Mouse (Mus musculus): ENCODE data around the gene Cep72.
"Not testable (repeated sequence)": the region's sequence is repeated elsewhere in the genome, so short reads cannot be mapped to it uniquely, and the experiment has no call there.

Gene Cep72

GRCm38 (mm10) chr13:74061613-74062377 is at the start of gene Cep72:
TSS of gene Cep72 (minus strand) at chr13:74062299.
- peak; percentile 94 for DNase-seq (ENCODE audit: low spot score)

DNA sequence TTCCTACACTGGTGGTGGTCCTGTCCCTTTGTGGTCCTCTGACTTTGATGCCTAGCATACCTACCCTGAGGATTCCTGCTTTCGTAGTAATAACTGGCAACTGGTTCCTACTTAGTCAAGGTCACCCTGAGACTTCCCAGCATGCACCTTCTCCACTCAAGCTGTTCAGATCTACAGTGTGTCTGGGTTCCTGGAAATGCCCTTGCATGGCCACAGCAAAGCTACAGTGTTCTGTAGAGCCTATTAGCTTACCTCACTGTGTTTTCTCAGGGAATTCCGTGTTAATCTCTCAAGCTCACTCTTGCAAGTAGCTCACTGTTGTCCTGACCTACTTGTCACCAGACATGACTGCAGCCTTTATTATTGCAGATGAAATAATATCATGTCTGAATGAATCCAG is 45.3 kb upstream of the Cep72 start:
- no peak for DNase-seq (ENCODE audit: low spot score)

GRCm38 (mm10) chr13:74104417-74104816 is 42.3 kb upstream of the Cep72 start:
- DNase-seq (ENCODE audit: low spot score): no peak

GRCm38 (mm10) chr13:74102831-74103582 is 40.9 kb upstream of the Cep72 start:
- no peak for DNase-seq (ENCODE audit: low spot score)

GRCm38 (mm10) chr13:74102108-74102830 is 40.2 kb upstream of the Cep72 start:
- DNase-seq (ENCODE audit: low spot score): no peak

DNA sequence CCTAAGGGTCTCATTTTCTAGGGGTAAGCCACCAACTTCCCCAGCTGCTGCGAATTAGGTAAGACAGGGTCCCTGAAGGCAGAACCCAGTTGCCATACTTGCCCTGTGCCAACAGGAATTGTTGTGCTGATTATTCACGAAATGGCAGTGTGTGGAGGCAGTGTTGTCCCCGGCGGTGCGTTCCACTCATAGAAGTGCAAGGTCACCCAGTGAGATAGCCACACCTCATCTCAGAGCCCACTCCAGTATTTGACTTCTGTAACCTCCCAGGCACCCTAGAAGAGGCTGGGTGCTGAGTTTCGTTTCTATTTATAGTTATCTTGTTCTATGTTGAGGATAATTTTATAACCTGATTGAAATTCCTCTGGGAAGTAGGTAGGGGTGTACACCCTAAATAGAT is 36.8 kb upstream of the Cep72 start:
- DNase-seq (ENCODE audit: low spot score): no peak

DNA sequence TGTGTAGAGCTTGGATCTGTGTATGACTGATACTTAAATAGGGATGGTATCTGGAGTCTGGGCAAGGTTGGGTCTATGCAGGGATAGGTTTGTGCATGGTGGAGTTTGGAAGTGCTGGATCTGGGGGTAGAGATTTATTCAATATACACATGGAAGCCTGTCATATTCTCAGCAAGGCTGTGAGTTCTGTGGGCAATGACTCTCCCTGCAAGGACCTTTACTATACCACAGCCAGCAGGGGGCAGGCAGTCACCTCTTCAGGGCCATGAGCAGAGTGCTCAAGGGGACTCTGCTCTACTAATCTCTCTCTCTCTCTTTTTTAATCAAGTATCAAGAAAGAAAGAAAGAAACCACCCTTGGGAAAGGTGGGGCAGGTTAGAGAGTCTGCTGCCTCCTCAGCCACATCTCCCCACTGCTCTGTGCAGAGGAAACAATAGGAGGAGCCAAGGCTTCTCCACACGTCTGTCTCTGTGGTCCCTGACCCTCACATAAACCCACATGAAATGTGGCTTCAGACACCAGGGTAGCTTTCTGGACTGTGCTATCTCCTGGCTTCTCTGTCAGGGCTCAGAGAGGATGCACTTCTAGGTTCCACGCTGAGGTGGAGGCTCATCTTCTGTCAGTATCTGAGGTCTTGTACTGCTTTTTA is 34.7 kb upstream of the Cep72 start:
- DNase-seq (ENCODE audit: low spot score): peak; percentile 83

DNA sequence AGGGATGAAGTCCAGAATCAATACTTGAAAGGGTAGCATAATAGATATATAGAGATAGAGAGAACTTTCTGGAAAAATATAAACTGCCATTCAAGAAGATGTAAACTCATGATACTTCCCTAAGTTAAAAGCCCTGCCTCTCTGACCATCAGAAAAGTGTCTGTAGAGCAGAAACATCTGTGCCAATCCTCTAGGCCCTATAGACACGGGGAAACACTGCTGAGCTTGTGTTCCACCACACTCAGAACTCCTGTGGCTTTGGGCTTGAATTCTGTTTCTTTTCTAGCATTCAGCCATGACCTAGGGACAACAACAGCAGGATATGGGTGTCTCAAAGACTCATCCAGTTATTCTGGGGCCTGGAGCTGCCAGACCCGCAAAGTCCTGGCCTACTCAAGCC is 33.8 kb upstream of the Cep72 start:
- DNase-seq (ENCODE audit: low spot score): no peak

- no peak for DNase-seq (ENCODE audit: low spot score)
Measured at GRCm38 (mm10) chr13:74090265-74090664, 28.2 kb upstream of the Cep72 start.

- DNase-seq (ENCODE audit: low spot score): no peak
Measured at GRCm38 (mm10) chr13:74073369-74073768, 11.3 kb upstream of the Cep72 start.

GRCm38 (mm10) chr13:74071714-74072113 is 9.6 kb upstream of the Cep72 start:
- DNase-seq (ENCODE audit: low spot score): no peak

DNA sequence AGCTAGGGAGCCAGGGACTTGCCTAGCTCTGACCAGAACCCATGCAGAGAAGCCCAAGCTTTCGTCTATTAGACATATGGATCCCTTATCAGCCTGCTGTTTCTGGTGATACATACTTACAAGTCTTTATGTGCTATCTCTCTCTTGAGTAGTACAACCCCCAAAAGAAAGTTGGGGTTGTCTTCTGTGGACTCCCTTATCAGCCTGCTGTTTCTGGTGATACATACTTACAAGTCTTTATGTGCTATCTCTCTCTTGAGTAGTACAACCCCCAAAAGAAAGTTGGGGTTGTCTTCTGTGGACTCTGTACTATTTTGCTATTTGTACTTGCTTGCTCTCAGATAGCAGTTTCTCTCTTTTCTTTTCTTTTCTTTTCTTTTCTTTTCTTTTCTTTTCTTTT is 9.1 kb upstream of the Cep72 start:
- DNase-seq (ENCODE audit: low spot score): not testable (repeated sequence)

DNA sequence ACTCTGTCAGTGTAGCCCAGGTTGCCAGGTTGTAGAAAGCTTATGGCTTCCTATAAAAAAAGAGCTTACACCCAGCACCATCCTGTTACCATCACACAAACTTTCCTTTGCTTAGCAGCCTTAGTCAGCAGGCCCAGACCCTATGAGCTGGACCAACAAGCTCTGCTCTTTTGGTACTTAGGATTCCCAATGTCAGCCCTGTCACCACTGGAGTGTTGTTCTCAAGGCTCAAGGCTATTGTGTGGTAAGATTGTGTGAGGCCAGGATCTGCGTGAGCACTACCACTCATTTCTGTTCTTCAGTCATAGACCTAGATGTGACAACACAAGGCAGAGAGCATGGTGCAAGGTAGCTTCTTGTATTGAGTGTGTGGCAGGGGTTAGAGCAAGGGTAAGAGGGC is 4.5 kb upstream of the Cep72 start:
- no peak for DNase-seq (ENCODE audit: low spot score)

DNA sequence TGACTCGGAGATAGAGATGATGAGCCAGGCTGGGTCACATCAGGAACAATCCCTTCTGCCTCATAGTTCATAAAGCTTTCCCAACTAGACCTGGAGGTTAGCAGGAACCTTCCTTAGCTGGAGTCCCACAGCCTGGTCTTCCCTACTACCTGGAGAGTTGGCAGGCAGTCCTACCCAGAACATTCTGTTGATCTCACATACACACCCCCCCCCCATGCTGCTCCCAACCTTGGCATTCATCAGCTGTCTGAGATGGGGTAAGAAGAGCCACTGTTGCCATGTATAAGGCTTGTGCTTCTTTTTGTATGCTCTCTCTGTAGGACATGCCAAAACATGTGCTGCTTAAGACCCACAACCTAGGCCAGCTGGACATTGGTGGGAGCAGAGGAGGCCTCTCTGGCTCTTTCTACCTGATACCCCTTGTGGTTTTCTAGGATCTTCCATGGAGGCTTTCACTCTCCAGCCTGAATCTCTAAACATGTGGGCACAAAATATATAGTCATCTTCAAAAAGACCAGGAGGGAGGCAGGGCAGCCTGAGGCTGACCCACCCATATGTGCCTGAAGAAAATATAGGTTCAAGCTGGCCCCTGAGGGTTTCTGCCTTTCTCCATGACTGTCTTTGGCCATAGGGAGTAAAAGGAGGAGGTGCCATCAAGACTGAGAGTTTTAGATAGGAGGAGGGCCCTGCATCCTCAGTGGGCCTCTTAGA is 1.4 kb upstream of the Cep72 start:
- no peak for DNase-seq (ENCODE audit: low spot score)

GRCm38 (mm10) chr13:74062378-74063128 is 454 bp upstream of the Cep72 start:
- no peak for DNase-seq (ENCODE audit: low spot score)

DNA sequence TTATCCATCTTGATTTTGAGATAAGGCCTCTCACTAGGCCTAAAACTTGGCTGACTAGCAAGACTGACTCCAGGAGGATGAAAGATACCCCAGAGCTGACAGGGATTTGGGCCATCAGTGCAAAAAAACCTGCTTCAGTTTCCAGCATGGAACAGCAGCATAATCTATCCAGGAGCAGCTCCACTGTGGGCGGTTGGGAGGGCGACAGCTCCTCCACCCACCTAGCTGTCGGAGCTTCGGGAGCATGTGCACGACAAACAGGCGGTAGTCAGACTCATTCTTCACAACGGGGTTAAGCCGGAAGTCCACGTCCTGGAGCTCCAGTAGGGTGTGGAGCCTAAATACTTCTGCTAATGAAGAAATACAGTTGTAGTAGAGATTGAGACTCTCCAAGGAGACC is 4.0 kb downstream of the Cep72 start:
- no peak for DNase-seq (ENCODE audit: low spot score)

DNA sequence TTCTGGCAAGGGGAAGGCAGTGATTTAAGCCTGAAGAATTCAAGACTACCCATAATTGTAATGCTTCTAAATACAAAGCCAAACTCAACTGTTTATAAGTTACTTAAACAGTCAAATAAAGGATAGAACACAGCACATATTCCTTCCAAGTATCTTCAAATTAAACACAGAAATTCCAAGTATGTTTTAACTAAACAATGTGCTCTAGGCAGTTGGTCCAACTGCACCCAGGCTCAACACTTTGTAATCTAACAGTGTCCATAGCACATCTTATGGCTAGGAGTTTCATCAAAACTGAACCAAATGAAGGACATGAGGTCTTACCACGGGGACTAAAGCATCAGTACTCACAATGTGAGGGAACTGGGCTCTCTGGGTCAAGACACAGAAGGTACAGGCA is 5.9 kb downstream of the Cep72 start:
- DNase-seq (ENCODE audit: low spot score): no peak

DNA sequence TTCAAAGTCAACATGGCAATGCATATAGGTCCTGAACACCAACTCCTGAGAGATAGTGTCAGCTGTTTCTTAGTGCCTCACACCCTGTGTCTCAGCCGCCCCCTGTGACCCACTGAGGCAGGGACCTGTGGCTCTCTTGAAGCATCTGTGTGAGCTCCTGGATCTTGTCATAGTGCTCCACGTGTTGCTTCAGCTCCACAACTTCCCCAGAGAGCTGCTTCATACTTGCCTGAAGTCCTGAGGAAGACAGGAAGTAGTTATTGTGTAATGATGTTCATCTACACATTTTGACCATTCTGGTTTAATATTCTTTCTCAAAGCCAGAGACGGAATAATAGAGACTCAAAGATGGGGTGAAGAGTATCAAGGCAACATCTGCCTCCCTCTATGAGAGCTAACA is 22.2 kb downstream of the Cep72 start:
- no peak for DNase-seq (ENCODE audit: low spot score)

- DNase-seq (ENCODE audit: low spot score): no peak
Measured at GRCm38 (mm10) chr13:74035776-74036175, 26.3 kb downstream of the Cep72 start.

- no peak for DNase-seq (ENCODE audit: low spot score)
Measured at GRCm38 (mm10) chr13:74034756-74035155, 27.3 kb downstream of the Cep72 start.

- DNase-seq (ENCODE audit: low spot score): no peak
Measured at GRCm38 (mm10) chr13:74031133-74031532, 31.0 kb downstream of the Cep72 start.
